Mouse (Mus musculus) ES-Bruce4 (cell line): ENCODE results near the gene Gm43064.
"Not testable (repeated sequence)": the region's sequence is repeated elsewhere in the genome, so short reads cannot be mapped to it uniquely, and the experiment has no call there.

Source experiments
- CTCF ChIP-seq: IDR thresholded peaks from one replicate; pipeline ENCODE4 v1.8.1; 2011; ENCODE audit warnings: low read depth, low read length
- EP300 ChIP-seq: IDR thresholded peaks from 2 replicates; pipeline ENCODE4 v1.6.1; 2011; ENCODE audit warnings: low read depth, low read length; ENCODE audit not compliant: insufficient read depth
- POLR2A ChIP-seq: IDR thresholded peaks from one replicate; pipeline ENCODE4 v1.8.1; 2011; ENCODE audit warnings: low read length; ENCODE audit not compliant: insufficient read depth

DNA sequence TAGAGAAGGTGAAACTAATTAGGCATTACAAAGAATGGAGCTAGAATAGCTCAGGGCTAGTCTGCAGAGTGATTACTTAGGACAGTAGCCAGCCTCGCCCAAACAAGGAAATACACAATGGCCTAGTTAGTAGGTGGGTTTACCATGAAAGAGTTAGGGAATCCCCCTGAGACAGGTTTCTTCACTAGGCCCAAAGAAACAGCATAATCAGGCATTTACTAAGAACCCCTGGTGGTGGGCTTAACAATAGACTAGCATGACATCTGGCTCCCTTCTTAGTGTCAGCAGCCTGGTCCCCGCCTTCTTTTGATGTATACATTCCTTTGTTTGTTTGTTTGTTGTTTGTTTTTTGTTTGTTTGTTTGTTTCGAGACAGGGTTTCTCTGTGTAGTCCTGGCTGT lies 30.8 kb downstream of the Gm43064 start:
- not testable (repeated sequence) for TF ChIP-seq CTCF, POLR2A, EP300
